Mouse (Mus musculus) brain, adult 2 months (tissue): Measurements from ENCODE around the gene Gm20903.
"Not testable (repeated sequence)": the region's sequence is repeated elsewhere in the genome, so short reads cannot be mapped to it uniquely, and the experiment has no call there.

Experiments
- DNase-seq: peaks from one replicate; pipeline ENCODE4 v3.0.0; 2011; ENCODE audit warnings: low read depth, low spot score

Gene Gm20903

DNA sequence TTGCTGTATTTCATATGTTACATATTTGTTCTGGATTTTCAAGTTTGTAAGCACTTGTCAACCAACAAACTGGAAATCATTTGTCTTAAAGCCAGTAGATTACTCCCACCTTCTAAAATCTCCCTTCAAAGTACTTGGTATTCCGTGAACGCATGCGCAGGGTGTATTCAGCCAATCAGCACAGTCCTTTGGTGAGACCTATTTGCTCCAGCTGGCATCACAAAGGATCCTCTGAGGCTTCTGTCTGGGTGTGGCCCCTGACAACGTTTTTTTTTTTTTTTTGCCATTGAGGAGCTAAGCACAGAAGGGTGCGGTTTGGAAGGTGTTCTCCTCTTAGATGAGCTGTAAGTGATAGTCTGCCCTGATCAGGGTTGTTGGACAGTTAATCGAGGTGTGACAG lies at the start of gene Gm20903:
Gm20903 (plus strand) TSS at position 301 of the 400 bp plus-strand sequence.
- not testable (repeated sequence) for DNase-seq
